10 mouse cellular contexts compared by ENCODE assay signal in genomic region chr17:34947606-34948005, GRCm38 (mm10). TPM values are rescaled to one million over a fixed set of nuclear protein-coding genes. Genes with fewer than 3 reads are reported as not detected.
DNase-seq lines count a peak whose midpoint lies in the region; ATAC-seq and TF ChIP-seq lines count a peak whose summit lies in the region.
"Had no signal": no experiment of that assay in that cellular context is flagged by ENCODE, and none has a peak within 500 bp of the region (broad histone marks: within the 10 kb centered on the region; RNA-seq: fewer than 3 reads in every experiment).

No protein-coding gene starts in this region.

- peak; percentile 45 for DNase-seq in heart, postnatal 4 days
- DNase-seq in heart, adult 18-20 months, result no peak
- peak; percentile 67 for DNase-seq in 3T3-L1 (ENCODE audit: low read depth, low spot score)
- DNase-seq in MN1 (ENCODE audit: low spot score), result peak; percentile 48
- peak; percentile 79 for DNase-seq in kidney, postnatal 0 days (ENCODE audit: low spot score)
- no peak for DNase-seq in testis, postnatal 14 days (ENCODE audit: low spot score)
- no peak for DNase-seq in right cerebral cortex, postnatal 25 days

- no peak overlapping the region for H3K4me2 ChIP-seq in kidney, postnatal 0 days (ENCODE audit: low read length)
- no peak overlapping the region for H3K4me2 ChIP-seq in intestine, embryonic 15.5 days (replicated peaks)

- no peak for ATAC-seq in kidney, postnatal 0 days (replicated peaks; ENCODE audit: low FRiP score, low read depth)
- ATAC-seq in intestine, embryonic 15.5 days, result no peak

- H3K9me3 ChIP-seq in kidney, postnatal 0 days (replicated peaks; ENCODE audit: low read length), result no peaks in the 10 kb centered on the region
- H3K9me3 ChIP-seq in intestine, embryonic 15.5 days, result no peaks in the 10 kb centered on the region

- H3K9ac ChIP-seq in kidney, postnatal 0 days (ENCODE audit: low read depth, low read length), result no peak overlapping the region
- H3K9ac ChIP-seq in intestine, embryonic 15.5 days, result no peak overlapping the region

- H3K4me3 ChIP-seq in kidney, postnatal 0 days (replicated peaks; ENCODE audit: low read depth, low read length), result no peak overlapping the region
- no peak overlapping the region for H3K4me3 ChIP-seq in intestine, embryonic 15.5 days (replicated peaks)

- peak; percentile 73 for TF ChIP-seq CTCF in kidney, postnatal 0 days (IDR thresholded peaks at IDR 0.05; ENCODE audit: low read depth)

- 17% methylated on average over 8 of the region's 8 CpGs for WGBS in kidney, postnatal 0 days
- 19% methylated on average over 8 of the region's 8 CpGs for WGBS in intestine, embryonic 15.5 days

- 0 out of 2 replicates have a peak, but pooled peaks cover 4% of the 10 kb centered on the region for H3K4me1 ChIP-seq in kidney, postnatal 0 days (replicated peaks; ENCODE audit: insufficient read depth, low read length)
- H3K4me1 ChIP-seq in intestine, embryonic 15.5 days (replicated peaks), result peaks cover 7% of the 10 kb centered on the region; the same call in 1 of the 2 replicates

- H3K36me3 ChIP-seq in kidney, postnatal 0 days (ENCODE audit: insufficient read depth, low read length), result peaks cover 14% of the 10 kb centered on the region
- peaks cover 8% of the 10 kb centered on the region for H3K36me3 ChIP-seq in intestine, embryonic 15.5 days

- H3K27me3 ChIP-seq in kidney, postnatal 0 days (ENCODE audit: insufficient read depth, low read length), result no peaks in the 10 kb centered on the region
- no peaks in the 10 kb centered on the region for H3K27me3 ChIP-seq in intestine, embryonic 15.5 days (replicated peaks)

- no peak overlapping the region for H3K27ac ChIP-seq in kidney, postnatal 0 days
- no peak overlapping the region for H3K27ac ChIP-seq in intestine, embryonic 15.5 days

RNA-seq across cellular contexts. Expression of gene Hspa1b, which starts 11.4 kb away (rescaled TPM):
- total RNA-seq in heart, postnatal 4 days (2021), result 1 to 10 TPM; 4.8 to 5.2 TPM
- 10 to 100 TPM; 15.5 to 68.2 TPM for total RNA-seq in heart, adult 18-20 months (2021)
- polyA plus RNA-seq in kidney, postnatal 0 days (2015; fragmentation: Nextera tagmentation; extraction: Ambion mirVana), result 2.2 and 2.6 TPM in 2 replicates
- 0.43 TPM in 2 replicates for polyA plus RNA-seq in intestine, embryonic 15.5 days (2015; fragmentation: Nextera tagmentation; extraction: Ambion mirVana)

RNA-seq across cellular contexts. Expression of gene Neu1, which starts 16.6 kb away (rescaled TPM):
- 10 to 100 TPM; 10.1 to 11.7 TPM for total RNA-seq in heart, postnatal 4 days (2021)
- total RNA-seq in heart, adult 18-20 months (2021), result 10 to 100 TPM; 14.6 to 15.9 TPM
- polyA plus RNA-seq in kidney, postnatal 0 days (2015; fragmentation: Nextera tagmentation; extraction: Ambion mirVana), result 92.0 and 101 TPM in 2 replicates
- 118 and 134 TPM in 2 replicates for polyA plus RNA-seq in intestine, embryonic 15.5 days (2015; fragmentation: Nextera tagmentation; extraction: Ambion mirVana)

RNA-seq across cellular contexts. Expression of gene Gm20481, which starts 22.1 kb away (rescaled TPM):
- total RNA-seq in heart, postnatal 4 days (2021), result not detected
- total RNA-seq in heart, adult 18-20 months (2021), result not detected
- polyA plus RNA-seq in kidney, postnatal 0 days (2015; fragmentation: Nextera tagmentation; extraction: Ambion mirVana), result not detected in 2 replicates
- polyA plus RNA-seq in intestine, embryonic 15.5 days (2015; fragmentation: Nextera tagmentation; extraction: Ambion mirVana), result not detected in 2 replicates
- total RNA-seq: left cerebral cortex, postnatal 25 days had no signal
- polyA plus RNA-seq: neural tube, embryonic 14.5 days had no signal

RNA-seq across cellular contexts. Expression of gene Hspa1a, which starts 24.4 kb away (rescaled TPM):
- total RNA-seq in heart, postnatal 4 days (2021), result 1 to 10 TPM; 2.6 to 2.9 TPM
- 10 to 100 TPM; 17.5 to 41.5 TPM for total RNA-seq in heart, adult 18-20 months (2021)
- 22.4 and 23.5 TPM in 2 replicates for polyA plus RNA-seq in kidney, postnatal 0 days (2015; fragmentation: Nextera tagmentation; extraction: Ambion mirVana)
- 6.2 and 6.3 TPM in 2 replicates for polyA plus RNA-seq in intestine, embryonic 15.5 days (2015; fragmentation: Nextera tagmentation; extraction: Ambion mirVana)

RNA-seq across cellular contexts. Expression of gene Hspa1l, which starts 24.9 kb away (rescaled TPM):
- total RNA-seq in heart, postnatal 4 days (2021), result 1 to 10 TPM; 5.3 to 6.6 TPM
- total RNA-seq in heart, adult 18-20 months (2021), result 10 to 100 TPM in 1 of 2 experiments, 1 to 10 TPM in 1; 9.8 to 10.8 TPM
- polyA plus RNA-seq in kidney, postnatal 0 days (2015; fragmentation: Nextera tagmentation; extraction: Ambion mirVana), result 0.54 and 0.72 TPM in 2 replicates
- polyA plus RNA-seq in intestine, embryonic 15.5 days (2015; fragmentation: Nextera tagmentation; extraction: Ambion mirVana), result 0.16 and 0.78 TPM in 2 replicates

Comparison
In these comparisons a context has a peak if more than half of its experiments do, and no peak if none do; other contexts are left out.
1. DNase-seq: peak in heart, postnatal 4 days (single experiment), 3T3-L1 (single experiment), MN1 (single experiment) and kidney, postnatal 0 days (single experiment); none in heart, adult 18-20 months (0 of 2), testis, postnatal 14 days (single experiment) and right cerebral cortex, postnatal 25 days (single experiment).